Mouse (Mus musculus): ENCODE measurements around the gene Efna3. TPM values are rescaled to one million over a fixed set of nuclear protein-coding genes. Genes with fewer than 3 reads are reported as not detected.

Gene Efna3
- total RNA-seq, 2 experiments from 2014 or later, result 67.0 to 69.9 TPM

DNA sequence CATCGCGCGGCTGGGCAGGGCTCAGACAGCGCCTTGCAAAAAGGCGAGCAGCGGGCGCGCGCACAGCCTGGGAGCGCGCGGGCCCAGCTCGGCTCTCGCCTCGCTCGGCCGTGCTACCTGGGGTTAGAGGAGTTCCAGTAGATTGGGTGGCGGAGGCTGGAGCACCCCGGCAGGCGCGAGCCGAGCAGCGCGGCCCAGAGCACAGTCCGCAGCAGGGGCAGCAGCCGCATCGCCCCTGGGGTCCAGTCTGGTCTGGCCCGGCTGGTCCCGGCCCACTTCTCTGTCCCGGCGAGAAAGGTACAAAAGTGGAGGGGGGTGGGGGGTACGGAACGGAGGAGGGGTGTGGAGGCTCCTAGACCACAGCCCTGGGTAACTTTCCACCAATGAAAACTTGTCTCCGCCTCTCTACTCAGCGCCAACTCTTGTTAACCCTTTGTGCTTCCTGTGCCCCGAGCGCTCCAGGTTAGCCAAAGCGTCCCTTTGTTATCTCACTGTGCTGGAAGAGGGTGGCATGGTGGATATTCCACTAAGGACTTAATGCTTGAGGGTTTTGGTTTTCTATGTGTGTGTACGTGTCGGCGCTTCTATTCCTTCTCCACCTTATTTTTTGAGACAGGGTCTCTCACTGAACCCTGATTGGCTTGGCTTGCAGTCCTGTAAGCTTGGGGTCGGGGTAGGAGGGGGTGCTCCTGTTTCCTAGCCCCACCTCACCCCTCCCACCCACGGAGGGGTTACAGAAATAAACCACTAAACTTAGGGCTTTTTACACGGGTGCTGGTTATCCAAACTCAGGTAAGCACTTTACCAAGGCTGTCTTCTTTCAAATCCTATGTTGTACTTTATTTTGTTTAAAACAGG is 15.2 kb upstream of the Efna3 start, which contains the start of gene Efna4:
Gene Efna4, minus strand, starts transcription at position 308 of the 858 bp plus-strand sequence.
- DNase-seq, result no peak

DNA sequence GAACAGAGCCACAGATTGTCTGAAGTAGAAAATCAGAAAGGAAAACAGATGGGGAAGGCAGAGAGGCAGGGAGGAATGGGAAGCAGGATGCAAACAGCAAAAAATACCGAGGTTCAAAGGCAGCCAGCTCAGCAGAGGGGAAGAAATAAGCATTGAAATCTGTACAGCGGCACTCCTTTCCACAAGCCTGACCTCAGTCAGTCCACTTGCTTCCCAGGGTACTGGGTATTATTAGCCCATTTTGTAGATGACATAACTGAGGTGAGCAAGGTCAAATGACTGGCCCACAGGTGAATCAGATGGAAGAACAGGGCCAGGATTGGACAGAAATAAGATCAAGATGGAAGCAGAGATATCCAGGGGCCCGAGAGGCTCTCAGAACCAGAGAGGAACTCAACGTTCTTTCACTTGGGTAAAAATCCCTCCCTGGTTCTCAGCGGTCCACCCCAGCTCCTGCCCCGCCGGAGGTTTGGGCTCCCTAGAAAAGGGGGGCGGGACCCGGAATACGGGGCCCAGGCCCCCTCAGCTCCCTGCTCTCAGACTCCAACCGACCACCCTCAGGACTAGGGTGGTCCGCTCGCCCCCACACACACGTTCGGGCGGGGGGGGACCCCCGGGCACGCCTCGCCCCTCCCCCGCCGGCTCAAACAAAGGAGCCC is 14.4 kb upstream of the Efna3 start:
- DNase-seq, result no peak

DNA sequence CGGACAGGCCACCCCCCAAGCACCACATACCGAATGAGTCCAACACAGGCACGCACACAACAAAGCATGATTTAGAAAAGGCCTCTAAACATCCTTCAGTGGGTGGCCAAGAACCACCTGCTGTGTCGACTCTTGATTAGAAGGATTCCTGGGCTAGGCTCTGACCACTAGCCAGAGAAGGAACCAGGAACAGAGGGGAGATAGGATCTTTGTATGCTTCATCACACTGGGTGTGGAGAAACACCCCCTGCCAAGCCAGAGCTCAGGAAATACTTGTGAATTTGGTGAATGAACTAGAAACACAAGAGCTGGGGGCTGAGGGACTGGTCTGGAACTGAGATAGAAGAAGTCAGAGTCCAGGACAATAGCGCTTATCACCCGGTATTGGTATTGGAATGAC is 13.8 kb upstream of the Efna3 start:
- no peak for DNase-seq

DNA sequence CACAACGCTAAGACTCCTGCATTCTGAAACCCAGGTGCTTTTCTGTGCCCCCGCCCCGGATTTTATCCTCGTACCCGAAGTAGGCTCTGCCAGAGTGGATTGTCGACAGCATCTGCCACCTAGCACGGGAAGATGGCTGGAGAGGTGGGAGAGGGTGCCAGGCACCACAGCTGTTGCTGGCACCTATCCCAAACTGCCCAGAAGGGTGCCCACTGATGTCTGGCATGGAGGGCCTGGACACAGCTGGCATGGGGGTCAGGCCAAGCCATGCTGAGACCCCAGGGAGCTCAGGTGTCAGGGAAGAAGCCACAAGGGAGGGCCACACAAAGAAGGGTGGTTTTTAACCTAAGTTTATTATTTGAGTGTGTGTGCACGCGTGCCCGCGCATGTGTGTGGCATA is 10.3 kb upstream of the Efna3 start:
- no peak for DNase-seq

DNA sequence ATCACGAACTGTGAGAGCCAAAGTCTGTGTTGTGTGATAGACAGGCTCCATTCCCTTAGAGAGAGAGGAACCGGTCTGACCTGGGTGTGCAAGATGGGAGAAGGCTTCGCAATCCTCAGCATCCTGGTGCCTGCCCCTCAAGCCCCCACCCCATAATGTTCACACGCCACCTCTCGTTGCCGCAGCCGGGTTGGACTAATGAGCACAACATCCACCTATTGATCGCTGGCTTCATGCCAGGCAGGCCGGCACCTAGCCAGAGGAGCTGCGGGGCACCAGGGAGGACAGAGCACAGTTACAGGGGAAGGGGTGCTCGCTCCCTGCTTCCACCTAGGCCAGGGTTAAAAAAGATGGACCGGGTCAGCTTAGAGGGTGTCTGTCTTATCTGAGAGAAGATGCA is 9.7 kb upstream of the Efna3 start:
- DNase-seq, result no peak

DNA sequence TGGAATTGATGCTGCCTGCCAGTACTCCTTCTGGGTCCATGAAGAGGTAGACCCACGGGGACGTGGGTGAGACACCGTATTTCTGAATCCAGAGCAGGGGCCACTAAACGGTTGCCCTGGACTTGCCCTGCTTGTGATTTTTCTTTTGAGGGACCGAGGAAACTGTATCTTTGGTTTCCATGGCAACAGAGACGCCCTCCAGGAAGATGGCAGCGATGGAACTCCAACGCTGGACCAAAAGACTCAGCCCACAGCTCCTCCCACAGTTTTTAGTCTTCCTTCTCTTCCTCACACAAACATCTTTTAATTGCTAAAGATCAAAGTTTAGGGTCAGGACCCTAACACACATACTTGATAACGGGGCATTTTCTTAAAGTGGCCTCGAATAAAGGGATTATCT is 9.2 kb upstream of the Efna3 start:
- DNase-seq, result no peak

DNA sequence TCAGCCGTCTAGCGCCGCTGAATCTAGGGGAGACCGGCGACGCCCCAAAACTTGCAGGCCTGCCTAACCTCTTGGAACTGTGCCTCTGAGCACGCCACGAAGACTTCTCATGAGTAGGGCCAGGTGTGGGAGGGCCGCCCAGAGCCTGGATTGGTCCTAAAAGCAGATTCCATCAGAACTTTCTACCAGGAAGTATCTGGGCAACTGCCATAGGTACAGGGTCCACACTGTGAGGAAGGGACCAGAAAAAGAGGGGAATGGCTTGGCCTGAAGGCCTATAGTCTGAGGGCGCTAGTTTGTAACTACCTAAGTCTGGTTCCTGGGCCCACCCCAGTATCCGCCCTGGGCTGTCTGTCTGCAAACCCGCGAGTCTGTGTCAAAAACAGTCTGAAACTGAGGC is 8.8 kb upstream of the Efna3 start:
- no peak for DNase-seq

DNA sequence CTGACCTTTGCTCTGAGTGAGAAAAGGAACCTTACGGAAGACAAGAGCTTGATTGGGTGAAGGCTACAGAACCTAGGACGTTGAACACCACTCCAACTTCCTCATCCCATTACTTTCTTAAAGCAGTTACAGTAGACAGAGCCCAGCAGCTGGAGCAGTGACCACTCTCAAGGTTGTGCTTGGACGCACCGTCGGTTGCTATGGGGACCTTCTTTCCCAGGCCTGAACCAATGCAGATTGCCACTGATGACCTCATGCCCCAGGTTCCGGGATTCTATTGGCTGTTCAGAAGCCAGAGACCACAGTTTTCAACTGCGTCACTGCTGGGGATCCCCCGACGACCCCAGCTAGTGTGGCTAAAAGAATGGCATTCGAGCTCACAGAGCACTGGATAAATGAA is 8.2 kb upstream of the Efna3 start:
- no peak for DNase-seq

DNA sequence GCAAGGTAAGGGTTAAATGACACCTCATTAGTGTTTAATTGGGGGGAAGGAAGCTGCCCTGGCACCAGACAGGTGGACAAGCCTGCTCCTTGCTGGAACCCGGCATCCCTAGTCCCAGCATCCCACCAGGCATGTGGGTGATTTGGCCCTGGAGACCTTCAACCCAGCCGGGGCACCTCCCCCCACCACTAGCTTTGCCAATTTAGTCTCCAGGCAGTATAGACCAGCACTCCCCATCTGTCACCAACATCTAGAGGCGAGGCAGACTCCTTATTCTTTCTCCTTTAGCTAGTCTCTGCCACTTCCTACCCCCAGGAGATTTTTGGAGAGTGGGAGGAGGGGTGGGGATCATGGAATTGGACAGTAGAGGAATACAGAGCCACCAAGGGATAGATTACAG is 7.6 kb upstream of the Efna3 start:
- DNase-seq, result no peak

DNA sequence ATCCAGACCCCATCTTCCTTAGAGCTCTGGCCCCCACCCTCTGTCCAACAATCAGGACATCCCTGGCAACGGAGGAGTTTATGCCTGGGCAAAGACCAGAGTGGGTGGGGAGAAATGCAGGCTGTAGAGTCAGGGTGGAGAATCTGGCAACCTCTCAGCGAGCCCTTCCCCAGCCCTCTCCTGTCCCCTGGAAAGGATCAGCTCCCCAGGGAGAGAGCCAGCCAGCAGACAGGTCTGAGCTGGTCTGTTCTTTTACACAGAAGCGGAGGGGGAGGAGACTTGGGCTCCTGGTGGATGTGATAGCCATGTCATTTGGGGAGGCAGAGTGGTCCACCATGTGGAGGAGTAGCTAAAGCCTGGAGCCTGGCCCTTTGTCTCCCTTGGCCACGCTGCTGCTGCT is 5.9 kb upstream of the Efna3 start:
- DNase-seq, result no peak

DNA sequence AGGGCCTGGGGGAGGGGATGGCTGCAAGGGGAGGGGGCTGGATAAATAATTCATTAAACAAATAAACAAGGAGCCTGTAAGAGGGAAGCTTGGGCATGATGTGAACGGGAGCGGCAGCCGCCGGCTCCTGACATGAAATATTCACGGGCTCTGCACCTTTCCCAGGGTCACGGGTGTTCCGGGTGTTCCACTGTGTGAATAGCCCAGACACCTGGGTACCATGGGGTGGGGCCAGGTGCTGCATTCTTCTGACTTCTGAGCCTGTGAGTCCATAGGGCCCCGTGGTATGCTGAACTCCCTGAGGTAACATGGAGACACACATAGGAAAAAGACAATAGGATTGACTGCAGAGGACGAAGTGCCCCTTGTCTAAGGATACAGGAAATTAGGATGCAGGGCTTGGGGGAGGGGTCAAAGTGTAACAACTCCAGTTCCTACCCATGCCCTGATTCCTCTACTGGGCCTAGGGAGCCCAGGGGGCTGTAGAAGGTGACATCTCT is 4.7 kb upstream of the Efna3 start:
- no peak for DNase-seq

DNA sequence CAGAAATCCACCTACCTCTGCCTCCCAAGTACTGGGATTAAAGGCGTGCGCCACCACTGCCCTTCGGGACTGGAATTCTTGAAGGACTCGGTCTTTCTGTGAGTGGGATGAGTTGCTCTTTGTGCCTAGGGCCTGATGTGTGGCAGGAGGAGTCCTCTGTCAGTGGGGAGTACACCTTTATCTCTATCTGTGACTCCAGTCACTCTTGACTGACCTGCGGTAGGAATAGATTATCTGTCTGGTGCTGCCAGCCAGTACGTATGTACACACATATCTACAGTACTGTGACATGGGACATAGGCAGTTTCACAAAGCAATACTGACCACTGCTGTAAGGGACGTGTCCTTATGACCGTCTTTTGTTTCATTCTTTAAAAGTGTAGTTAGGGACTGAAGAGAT is 3.1 kb upstream of the Efna3 start:
- no peak for DNase-seq

DNA sequence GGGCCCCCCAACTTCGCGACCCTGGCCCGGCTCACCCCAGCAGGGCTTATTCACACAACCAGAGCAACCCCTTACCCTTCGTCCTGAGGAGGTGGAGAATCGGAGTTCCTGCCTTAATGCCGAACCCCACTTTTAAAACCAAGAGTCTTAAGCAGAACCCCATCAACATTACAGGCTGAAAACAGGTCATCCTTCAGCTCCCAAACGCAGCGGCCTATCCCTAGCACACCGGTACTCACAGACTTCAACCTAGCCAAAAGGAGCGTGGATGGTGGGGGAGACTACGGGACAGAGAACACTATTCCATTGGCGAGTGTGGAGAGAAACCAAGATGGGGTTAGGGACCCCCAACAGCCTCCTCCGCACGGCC is 649 bp downstream of the Efna3 start:
- no peak for DNase-seq

DNA sequence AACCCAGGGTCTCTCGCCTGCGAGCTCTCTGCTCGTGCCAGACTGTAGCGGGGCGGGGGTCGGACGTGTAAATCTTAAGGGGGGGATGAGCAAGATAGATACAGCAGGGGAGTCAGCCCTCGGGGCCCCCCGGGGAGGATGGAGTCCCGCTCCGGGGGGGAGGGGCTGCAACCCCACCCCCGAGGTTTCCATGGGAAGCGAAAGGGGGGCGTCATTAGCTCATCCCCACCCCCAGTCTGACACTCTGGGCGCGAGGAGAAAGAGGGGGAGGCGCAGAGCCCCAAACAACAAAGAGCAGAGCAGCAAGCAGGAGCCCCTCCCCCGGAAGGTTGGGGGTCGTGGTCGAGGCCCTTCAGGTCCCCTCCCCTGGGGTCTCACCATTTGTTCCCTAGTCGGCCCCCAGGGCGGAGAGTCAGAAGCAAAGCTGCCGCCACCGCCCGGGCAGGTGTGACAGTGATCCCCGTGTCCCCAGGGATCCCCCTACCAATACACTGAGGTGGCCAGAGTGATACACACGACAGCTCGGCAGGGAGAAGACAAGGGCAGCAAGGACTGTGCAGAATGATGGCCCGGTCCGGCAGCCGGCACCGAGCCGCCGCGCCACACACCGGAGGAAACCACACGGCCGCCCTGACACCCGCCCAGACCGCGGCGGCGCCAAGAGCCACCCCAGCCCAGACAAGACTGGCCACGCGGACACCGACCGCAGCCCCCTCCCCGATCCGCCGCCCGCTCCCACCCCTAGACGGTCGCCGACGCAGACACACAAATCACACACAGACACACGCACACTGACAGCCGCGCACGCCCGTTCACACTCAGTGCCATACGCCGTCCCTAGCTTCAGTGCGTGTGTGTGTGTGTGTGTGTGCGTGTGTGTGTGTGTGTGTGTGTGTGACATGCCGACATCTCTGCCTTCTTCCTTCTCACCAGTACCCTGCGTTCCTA is 1.3 kb downstream of the Efna3 start:
- DNase-seq, result no peak

DNA sequence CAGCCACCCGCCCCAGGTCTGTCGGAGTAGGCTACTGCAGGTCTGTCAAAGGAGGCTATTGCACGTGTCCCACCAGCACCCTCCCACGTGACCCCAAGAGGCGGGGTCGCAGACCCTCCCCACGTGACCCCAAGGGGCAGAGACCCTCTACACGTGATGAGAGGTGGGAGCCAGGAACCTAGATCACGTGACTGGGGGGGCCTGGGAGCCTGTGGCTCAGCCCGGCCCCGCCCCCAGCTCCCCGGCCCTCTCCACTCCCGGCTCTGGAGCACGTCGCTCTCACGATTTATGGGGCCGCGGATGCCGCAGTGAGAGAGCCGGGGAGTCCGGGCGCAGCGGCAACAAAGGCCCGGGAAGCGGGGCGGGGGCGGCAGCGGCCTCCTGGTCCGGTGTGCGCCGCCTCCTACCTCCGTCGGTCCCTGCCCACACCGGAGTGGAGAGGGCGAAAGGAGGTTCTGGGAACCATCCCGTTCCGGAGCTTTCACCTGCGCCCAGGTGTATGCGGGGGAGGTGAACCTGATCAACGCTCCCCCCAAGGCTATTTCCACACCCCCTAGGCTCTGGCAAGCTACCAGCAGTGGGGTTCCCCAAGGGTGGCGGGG is 2.1 kb downstream of the Efna3 start:
- DNase-seq, result peak in 1 of 2 experiments; percentile 56

DNA sequence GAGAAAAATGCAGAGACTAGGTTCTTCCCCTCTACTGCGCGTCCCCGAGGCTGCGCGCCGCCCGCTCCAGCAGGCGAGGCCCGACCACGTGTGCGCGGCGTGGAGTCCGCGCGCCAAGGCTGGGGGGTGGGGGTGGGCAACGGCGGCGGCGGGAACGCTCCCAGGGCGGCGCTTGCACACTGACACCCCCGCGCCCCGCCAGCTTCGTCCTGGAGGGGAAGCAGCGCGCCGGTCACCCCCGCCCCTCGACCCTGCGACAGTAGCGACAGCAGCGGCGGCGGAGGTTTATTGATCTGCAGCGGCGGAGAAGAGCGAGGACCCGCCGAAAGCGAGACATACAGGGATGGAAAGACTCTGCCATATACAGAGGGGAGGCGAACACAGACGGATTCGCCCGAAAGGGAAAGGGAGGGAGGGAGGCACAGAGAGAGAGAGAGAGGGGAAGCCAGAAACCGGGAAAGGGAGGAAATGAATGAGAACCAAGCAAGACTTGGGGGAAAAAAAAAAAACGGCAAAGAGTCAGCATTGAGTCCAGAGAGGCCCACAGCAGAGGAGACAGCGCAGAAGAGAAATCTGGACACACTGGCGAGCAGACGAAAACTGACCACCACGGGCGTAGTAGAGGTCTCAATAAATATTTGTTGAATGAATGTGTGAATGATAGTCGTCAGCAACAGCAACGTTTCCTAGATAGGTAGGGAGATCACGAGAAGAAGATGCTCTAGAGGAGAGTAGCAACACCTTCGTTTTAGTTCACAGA is 3.0 kb downstream of the Efna3 start:
- no peak for DNase-seq

DNA sequence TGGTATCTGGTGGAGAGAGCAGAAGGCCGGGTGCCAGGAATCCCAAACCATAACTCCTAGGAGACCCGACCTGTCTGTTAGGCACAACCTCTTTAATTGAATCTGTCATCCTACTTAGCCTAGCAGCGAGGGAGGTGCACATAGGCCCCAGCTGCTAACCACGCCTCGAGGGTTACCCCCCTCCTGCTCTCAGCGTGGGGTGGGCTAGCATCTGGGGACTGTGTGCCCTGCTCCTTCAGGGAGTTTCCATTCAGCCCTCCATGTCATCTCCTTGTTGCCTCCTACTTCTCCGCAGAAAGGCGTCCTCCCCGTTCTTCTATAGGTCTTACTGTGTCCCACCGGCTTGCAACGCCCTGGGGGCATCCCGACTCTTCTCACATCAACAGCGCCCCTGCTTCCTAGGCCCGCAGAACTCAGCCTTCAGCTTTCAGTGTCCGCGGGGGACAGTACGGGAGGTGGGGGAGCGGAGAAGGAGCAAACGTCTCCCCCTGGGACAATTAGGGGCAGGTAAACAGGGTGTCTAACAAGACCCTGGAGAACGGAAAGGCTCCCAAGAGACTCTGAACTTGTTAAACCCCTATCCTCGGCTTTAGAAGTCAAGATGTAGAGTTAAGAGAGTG is 3.7 kb downstream of the Efna3 start:
- DNase-seq, result no peak

DNA sequence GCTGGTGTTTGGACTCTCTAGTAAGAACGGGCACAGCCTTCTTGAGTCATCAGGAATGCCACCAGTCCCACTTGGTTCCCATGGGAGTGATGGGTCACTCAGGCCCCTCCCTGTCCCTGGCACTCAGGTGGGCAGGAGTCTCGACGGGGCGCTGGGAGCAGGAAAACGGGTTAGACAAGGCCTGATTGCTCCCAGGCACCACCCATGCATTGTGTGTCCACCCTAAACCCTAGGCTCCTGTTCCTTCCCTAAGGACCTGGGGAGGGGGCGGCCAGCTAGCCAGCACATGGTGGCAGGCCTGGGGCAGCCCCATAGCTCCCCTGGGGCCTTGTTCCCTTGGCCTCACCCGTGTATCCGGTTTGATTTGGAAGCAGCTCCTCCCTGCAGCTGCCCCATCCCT is 4.4 kb downstream of the Efna3 start:
- DNase-seq, result no peak

DNA sequence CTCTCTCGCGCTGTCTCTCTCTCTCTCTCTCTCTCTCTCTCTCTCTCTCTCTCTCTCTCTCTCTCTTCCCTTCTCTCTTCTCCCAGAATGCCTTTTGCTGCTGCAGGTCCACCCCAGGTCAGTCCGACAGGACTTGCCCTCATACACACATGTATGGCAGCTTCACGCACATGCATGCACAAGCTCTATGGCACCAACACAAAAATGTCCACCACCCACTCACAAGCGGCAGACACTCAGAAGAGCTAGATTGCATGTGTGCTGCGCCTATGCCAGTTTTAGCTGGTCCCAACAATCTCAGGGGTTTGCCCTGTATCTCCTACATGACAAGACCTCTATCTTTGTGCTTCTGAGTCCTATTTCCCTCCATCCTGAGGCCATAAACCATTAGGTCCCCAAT is 5.5 kb downstream of the Efna3 start:
- no peak for DNase-seq

DNA sequence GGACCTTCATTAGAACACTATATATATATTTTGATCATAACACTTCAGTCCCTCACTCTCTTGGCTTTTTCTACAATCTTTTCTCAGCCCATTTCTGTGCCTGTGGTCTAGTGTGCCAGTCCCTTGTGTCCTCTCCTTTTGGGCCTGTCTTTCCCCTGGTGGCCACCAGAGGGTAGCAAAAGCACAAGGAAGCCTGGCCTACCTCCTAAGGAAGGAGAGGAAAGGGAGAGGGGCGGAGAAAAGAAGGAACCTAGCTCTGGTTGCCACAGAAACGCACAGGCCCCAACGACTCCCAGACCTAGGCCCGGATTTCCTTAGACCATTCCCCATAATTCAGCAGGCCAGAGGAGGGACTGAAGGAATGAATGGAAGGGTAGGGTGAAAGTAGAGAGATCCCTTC is 5.9 kb downstream of the Efna3 start:
- DNase-seq, result peak; percentile 84 to 88

Measured in layer of hippocampus, postnatal 36 days (tissue).